Mouse (Mus musculus) layer of hippocampus, adult 9-11 months (tissue): ENCODE measurements around the gene Rad51b.
A peak's percentile ranks its signal among the peaks of the same experiment; 100 is the strongest.

Source experiments
- DNase-seq: peaks from one replicate; pipeline ENCODE4 v3.0.0; 2022

Rad51b gene

DNA sequence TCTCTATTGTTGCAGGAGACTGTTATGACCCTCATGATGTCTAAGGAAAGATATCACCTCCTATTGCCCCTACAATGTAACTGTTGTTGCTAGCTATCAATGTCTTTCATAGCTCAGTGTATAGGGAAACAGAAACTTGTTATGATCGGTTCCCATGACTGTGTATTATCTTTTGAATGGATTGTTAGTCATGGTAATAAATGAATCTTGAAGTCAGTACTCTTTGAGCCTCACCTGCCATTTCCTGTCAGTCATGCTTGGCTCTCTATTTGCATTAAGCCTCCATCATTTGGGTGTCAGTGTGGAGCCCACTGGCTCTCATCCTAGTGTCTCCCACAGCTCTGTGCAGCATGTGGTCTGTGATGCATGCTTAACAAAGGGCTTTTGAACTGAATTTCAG lies 326.2 kb downstream of the Rad51b start:
- no peak for DNase-seq

DNA sequence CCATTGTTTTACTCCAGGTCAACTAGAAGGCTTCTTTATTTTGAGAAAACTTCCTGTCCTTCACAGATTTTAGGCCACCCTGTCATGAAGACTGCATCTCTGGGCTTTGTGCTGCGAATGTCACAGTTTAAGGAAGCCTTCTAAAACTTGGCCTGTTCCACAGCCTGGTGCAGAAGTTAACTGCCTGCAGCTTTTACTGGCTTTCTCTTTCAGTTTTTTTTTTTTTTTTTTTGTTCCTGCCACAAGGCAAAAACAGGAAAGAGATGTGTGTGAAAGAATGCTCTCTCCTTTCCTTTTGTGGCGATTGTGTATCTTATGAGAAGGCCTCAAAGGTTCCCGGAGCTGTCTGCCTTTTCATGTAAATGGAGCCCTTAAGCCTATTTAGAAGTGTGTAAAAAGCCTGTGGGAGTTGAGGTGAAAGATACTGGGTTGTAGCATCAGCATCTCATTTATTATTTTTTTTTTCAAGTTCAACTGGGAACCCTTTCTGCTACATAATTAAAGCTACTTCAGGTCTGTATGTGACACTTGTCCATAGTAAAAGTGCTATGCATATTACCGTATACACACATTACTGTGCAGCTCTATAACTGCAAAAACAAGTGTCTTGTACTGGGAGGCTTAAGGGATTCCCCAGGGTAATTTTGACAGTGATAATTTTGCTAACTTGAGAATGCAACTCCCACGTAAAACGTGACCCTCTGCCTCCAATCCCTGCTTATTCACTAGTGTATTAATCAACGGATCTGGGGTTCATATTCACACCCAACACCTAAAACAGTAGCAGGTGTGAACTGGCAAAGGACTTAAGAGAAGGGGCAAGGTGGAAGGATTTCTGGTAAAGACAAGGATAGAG lies 328.8 kb downstream of the Rad51b start:
- DNase-seq = peak; percentile 24

DNA sequence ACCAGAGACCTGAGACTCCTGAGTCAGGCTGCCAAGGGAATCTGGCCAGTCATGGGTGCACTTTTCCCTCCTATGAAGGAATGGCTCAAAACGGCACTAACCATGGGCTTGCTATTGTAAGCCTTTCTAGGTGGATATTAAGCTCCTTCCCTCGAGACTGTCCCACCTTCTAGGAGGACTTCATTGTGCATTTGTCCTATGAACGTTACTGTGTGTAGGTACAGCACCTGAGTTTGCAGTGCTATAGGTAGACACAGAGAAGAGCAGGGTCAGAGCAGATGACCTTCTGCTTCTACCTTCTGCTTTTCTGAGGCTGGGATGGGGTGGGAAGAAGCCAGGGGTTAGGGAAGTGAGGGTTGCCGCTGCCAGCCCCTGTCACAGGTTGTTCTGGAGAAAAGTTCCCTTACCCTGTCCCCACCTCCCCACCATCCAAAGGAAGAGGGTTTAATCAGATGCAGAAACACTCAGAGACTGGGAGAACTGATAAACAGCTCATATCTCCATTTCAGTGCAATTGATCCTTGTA lies 329.5 kb downstream of the Rad51b start:
- DNase-seq = no peak

- no peak for DNase-seq
Measured at GRCm38 (mm10) chr12:79627351-79628120, 330.5 kb downstream of the Rad51b start.

GRCm38 (mm10) chr12:79628121-79628774 lies 331.2 kb downstream of the Rad51b start:
- DNase-seq = no peak

DNA sequence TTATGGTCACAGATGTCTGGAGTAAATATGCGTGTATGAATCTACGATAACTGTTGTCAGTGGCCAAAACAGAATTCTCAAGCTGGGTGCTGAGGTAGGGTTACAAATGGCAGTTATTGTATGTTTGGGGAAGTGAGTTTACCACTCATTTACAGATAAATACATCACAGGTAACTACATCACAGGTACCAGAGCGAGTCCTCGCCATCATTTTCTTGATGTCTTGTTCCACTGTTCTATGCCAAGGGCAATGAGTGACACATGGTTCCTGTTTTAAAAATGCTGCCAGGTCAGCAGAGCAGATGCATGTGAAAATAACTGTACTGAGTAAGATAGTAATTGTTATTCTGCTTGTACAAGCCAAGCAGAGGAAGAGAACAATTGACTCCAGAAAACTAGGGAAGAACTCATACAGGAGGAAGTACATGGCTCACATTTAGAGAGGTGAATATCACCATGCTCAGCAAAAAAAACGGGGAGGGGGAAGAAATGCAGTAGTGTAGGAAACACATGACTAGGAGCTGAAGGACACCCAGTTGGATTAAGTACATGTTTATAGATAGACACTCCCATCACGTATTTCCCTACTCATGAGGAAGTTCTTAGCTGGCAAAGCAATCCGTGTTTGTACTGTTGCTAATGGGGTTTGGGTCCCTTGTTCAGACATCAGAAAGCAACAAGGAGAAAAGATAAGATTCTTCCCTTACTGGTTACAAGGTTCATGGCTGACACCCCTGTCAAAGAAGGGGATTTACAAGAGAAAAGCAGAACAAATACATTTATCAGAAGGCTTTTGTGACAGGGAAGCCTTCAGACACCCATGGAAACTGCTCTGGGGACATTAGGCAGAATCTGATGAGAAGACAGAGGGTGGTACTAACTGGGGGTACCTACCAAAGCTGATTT lies 333.1 kb downstream of the Rad51b start:
- DNase-seq = peak; percentile 41

- DNase-seq = peak; percentile 51
Measured at GRCm38 (mm10) chr12:79633458-79634106, 336.5 kb downstream of the Rad51b start.

DNA sequence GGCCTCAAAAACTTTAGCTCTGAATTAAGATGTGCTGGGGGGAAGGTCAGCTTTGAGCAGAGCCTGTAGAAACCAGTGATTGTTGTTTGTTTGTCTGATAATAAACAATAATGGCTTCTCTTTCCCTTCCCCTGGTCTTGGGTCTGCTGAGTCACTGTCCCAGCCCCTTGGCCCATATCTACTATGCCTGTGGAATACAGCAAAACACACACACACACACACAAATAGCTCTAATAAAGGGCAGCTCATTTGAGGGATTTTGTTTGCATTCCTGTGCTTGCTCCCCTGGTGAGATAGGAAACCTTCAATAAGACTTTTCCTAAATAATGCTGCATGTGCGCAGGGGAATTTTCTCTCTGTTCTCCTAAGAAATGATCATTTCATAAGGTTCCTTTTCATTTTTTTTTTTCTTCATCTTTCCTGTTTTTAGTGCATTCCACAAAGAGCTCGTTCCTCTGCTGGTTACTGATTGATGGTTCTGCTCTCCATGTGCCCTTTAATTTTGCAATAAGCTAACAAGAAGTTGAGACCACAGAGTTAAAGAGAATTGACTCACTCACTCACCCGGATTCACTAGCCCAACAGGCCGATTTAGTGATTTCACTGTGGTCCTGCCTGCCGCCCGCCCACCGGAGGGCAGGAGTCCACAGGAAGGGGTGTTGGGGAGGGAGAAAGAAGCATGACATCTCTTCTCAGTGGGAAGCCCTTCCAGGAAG lies 344.6 kb downstream of the Rad51b start:
- DNase-seq = peak; percentile 15

- DNase-seq = peak; percentile 63
Measured at GRCm38 (mm10) chr12:79642715-79643114, 345.6 kb downstream of the Rad51b start.

DNA sequence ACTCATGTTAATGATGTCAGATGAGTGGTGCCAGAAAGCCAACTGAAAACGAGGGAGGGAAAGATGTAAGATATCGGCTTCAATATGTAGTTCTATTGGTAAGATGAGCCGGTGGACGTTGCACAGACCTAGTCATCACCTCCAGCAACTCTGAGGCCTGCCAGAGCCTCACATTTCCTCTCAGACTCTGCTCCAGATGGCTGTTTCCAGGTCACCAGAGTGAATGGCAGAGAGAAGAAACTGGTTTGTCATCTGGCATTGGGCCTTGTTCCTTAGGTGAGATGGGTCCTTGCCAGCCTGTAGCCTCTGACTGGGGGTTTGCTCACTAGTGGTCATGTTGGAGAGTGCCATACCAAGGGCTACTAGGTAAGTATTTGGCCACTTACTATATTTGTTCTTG lies 348.6 kb downstream of the Rad51b start:
- no peak for DNase-seq

- DNase-seq = peak; percentile 42
Measured at GRCm38 (mm10) chr12:79646646-79647164, 349.6 kb downstream of the Rad51b start.

GRCm38 (mm10) chr12:79647382-79647781 lies 350.3 kb downstream of the Rad51b start:
- no peak for DNase-seq

DNA sequence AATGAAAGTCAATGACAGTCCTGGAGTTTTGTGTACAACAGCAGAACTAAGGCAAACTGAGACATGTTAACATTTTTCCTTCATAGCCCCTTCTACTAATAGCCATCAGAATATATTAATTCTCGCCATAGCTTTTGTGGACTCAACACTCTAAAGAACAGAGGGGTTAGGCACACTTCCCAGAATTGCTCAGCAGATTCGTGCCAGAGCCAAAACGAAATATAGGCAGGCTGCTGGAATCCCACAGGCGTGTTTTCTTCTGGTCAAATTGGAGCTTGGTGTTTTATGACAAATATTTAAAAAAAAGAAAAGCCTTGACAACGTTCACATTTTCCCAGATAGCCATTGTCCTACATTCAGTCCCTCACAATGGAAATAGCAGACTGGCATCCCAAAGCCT lies 350.9 kb downstream of the Rad51b start:
- no peak for DNase-seq

- DNase-seq = no peak
Measured at GRCm38 (mm10) chr12:79648812-79649700, 352.0 kb downstream of the Rad51b start.

DNA sequence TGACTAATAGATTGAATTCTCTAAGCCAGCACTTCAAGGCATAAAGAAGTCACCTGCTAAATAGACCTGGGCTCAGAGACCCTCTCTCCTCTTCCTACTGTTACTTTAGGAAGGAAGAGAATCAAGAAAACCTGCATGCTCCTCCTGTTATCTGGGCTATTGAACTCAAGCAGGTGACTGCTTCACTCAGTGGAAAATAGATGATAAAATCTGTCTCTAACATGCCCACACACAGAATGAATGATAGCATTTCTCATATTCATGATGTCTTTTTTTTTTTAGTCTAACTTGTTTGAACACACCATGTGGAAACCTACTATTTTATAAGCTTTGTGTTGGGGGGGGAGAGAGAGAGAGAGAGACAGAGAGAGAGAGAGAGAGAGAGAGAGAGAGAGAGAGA lies 352.7 kb downstream of the Rad51b start:
- no peak for DNase-seq

- DNase-seq = no peak
Measured at GRCm38 (mm10) chr12:79655138-79655537, 358.1 kb downstream of the Rad51b start.

GRCm38 (mm10) chr12:79658861-79659260 lies 361.8 kb downstream of the Rad51b start:
- DNase-seq = no peak

GRCm38 (mm10) chr12:79661270-79661669 lies 364.2 kb downstream of the Rad51b start:
- DNase-seq = peak; percentile 18

DNA sequence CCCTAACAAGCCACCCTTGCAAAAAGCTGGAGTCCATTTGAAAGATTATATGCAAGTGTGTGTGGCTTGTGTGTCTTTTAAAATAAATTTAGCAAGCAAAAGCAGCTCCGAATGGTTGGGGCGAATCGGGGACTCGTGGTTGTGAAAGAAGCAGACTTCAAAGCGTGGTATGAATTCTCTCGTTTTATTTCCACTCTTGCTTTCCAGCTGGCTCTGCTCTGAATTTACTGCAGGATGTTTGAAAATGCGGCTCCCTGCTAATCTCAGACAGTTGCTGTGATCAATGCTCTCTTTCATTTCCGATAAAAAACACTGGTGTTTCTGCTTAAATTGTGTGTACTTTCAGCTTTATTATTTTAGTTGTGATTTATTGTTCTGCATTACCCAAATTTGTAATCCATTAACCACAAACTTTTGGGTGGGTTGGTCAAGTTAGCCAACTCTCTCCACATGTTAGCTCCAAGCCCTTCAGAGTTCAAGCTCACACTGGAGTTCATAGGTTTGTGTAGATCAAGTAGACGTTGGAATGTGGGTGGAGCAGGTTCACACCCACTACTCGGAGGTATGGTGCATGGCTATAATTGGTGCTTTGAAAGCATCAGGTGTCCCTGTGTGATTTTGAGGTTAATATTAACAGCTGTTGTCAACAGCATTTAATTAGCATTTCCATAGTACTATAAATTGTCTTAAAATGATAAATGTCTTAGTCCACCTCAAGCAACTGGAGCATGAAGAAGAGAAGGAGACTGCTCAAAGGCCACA lies 366.2 kb downstream of the Rad51b start:
- DNase-seq = peak; percentile 46
